Mouse (Mus musculus) lung, adult 2 months (tissue): ENCODE measurements around the gene Fam187a.

ENCODE experiments used
- CTCF ChIP-seq: fragments of 200-500 bp; IDR thresholded peaks from 2 replicates; pipeline ENCODE4 v1.5.1; 2011; ENCODE audit warnings: mild to moderate bottlenecking, low read length, control low read depth; ENCODE audit not compliant: insufficient read depth
- POLR2A ChIP-seq: fragments of 200-500 bp; IDR thresholded peaks from 2 replicates; pipeline ENCODE4 v1.6.1; 2011; ENCODE audit warnings: low read depth, mild to moderate bottlenecking, control low read depth, low read length, borderline replicate concordance; ENCODE audit errors: extremely low read depth

- no peak for TF ChIP-seq CTCF
- no peak for TF ChIP-seq POLR2A
Measured at GRCm38 (mm10) chr11:102881314-102882198, 3.4 kb upstream of the Fam187a start.
